Mouse (Mus musculus) heart, embryonic 16.5 days (tissue): ENCODE measurements around the gene Uxs1. TPM values are rescaled to one million over a fixed set of nuclear protein-coding genes. Genes with fewer than 3 reads are reported as not detected.

ENCODE experiments used
- ATAC-seq: fragments of 200-750 bp; cut with Nextera tagmentation; replicated peaks from 2 replicates; pipeline ENCODE4 v1.8.0; 2017; ENCODE audit warnings: moderate number of reproducible peaks; ENCODE audit not compliant: insufficient read depth, low FRiP score; ENCODE audit errors: extremely low read depth
- H3K27ac ChIP-seq: fragments of 300-500 bp; sonication (generic); 2 replicates; pipeline ENCODE4 v1.5.1; 2014; ENCODE audit warnings: mild to moderate bottlenecking, low read length, control low read depth, moderate library complexity
- H3K27me3 ChIP-seq: fragments of 300-500 bp; sonication (generic); 2 replicates; pipeline ENCODE4 v1.6.1; 2014; ENCODE audit warnings: low read length, mixed read lengths; ENCODE audit not compliant: control insufficient read depth, insufficient read depth
- H3K36me3 ChIP-seq: fragments of 300-500 bp; sonication (generic); 2 replicates; pipeline ENCODE4 v1.6.1; 2014; ENCODE audit not compliant: control insufficient read depth, insufficient read depth
- H3K4me1 ChIP-seq: fragments of 300-500 bp; sonication (generic); 2 replicates; pipeline ENCODE4 v1.6.1; 2014; ENCODE audit warnings: low read length, mixed read lengths; ENCODE audit not compliant: control insufficient read depth, insufficient read depth
- H3K4me2 ChIP-seq: fragments of 300-500 bp; sonication (generic); 2 replicates; pipeline ENCODE4 v1.6.1; 2014; ENCODE audit warnings: low read depth, mild to moderate bottlenecking, control low read depth, low read length
- H3K4me3 ChIP-seq: fragments of 300-500 bp; sonication (generic); 2 replicates; pipeline ENCODE4 v1.5.1; 2014; ENCODE audit warnings: mild to moderate bottlenecking, control low read depth, low read length
- H3K9ac ChIP-seq: fragments of 300-500 bp; sonication (generic); 2 replicates; pipeline ENCODE4 v1.6.1; 2014; ENCODE audit warnings: low read length, control low read depth
- H3K9me3 ChIP-seq: fragments of 300-500 bp; sonication (generic); replicated peaks from 2 replicates; pipeline ENCODE4 v1.6.1; 2016; ENCODE audit warnings: low read length; ENCODE audit not compliant: control insufficient read depth
- WGBS: fragments of 180-500 bp; shearing (Covaris S2); extraction: QIAGEN DNeasy Blood & Tissue Kit; methylation state at CpG from one replicate; pipeline ENCODE4 v1.1.7; 2014; 5-methylcytosine and 5-hydroxymethylcytosine counted together
- polyA plus RNA-seq: library from polyadenylated mRNA; unstranded; fragments of >200 nt; fragmentation: Nextera tagmentation; extraction: Ambion mirVana; gene quantifications from 2 replicates; pipeline ENCODE4 v1.2.1, GENCODE M21; 2015

Gene Uxs1
- polyA plus RNA-seq, 1 experiment from 2014 or later, result 11.0 TPM

GRCm38 (mm10) chr1:43818356-43818755, 9.2 kb downstream of the Uxs1 start:
- no peak overlapping the region for H3K4me2 ChIP-seq
- WGBS, result 87% methylated on average over 4 of the region's 4 CpGs
- no peaks in the 10 kb centered on the region for H3K9me3 ChIP-seq
- ATAC-seq, result no peak
- H3K27ac ChIP-seq, result no peak overlapping the region
- no peak overlapping the region for H3K9ac ChIP-seq
- H3K4me1 ChIP-seq, result 0 out of 2 replicates have a peak, but pooled peaks cover 2% of the 10 kb centered on the region
- H3K27me3 ChIP-seq, result no peaks in the 10 kb centered on the region
- no peaks in the 10 kb centered on the region for H3K36me3 ChIP-seq
- no peak overlapping the region for H3K4me3 ChIP-seq

- Histone ChIP-seq H3K9me3 (no peaks in the 10 kb centered on the region), H3K4me3 (no peak overlapping the region), H3K36me3 (no peaks in the 10 kb centered on the region), H3K4me2 (no peak overlapping the region), H3K9ac (no peak overlapping the region), H3K4me1 (no peaks in the 10 kb centered on the region), H3K27me3 (no peaks in the 10 kb centered on the region), H3K27ac (no peak overlapping the region)
- WGBS, result 100% methylated on average over 1 of the region's 1 CpGs
- no peak for ATAC-seq
Measured at GRCm38 (mm10) chr1:43811764-43812163, 15.8 kb downstream of the Uxs1 start.

GRCm38 (mm10) chr1:43811055-43811454, 16.5 kb downstream of the Uxs1 start:
- Histone ChIP-seq H3K36me3 (no peaks in the 10 kb centered on the region), H3K27ac (no peak overlapping the region), H3K4me3 (no peak overlapping the region), H3K9ac (no peak overlapping the region), H3K4me1 (no peaks in the 10 kb centered on the region), H3K4me2 (no peak overlapping the region), H3K27me3 (no peaks in the 10 kb centered on the region), H3K9me3 (no peaks in the 10 kb centered on the region)
- ATAC-seq, result no peak
- 68% methylated on average over 3 of the region's 3 CpGs for WGBS

- Histone ChIP-seq H3K9me3 (no peaks in the 10 kb centered on the region), H3K36me3 (no peaks in the 10 kb centered on the region), H3K4me1 (no peaks in the 10 kb centered on the region), H3K27me3 (no peaks in the 10 kb centered on the region), H3K9ac (no peak overlapping the region), H3K27ac (no peak overlapping the region), H3K4me2 (no peak overlapping the region), H3K4me3 (no peak overlapping the region)
- WGBS, result 88% methylated on average over 2 of the region's 2 CpGs
- no peak for ATAC-seq
Measured at GRCm38 (mm10) chr1:43809351-43809750, 18.2 kb downstream of the Uxs1 start.

GRCm38 (mm10) chr1:43803906-43804474, 23.6 kb downstream of the Uxs1 start:
- no peaks in the 10 kb centered on the region for H3K4me1 ChIP-seq
- no peak for ATAC-seq
- no peak overlapping the region for H3K4me3 ChIP-seq
- WGBS, result 85% methylated on average over 1 of the region's 1 CpGs
- H3K9ac ChIP-seq, result no peak overlapping the region
- no peak overlapping the region for H3K27ac ChIP-seq
- no peaks in the 10 kb centered on the region for H3K27me3 ChIP-seq
- no peaks in the 10 kb centered on the region for H3K9me3 ChIP-seq
- no peak overlapping the region for H3K4me2 ChIP-seq
- H3K36me3 ChIP-seq, result peaks cover 10% of the 10 kb centered on the region

GRCm38 (mm10) chr1:43798048-43798447, 29.6 kb downstream of the Uxs1 start:
- no peaks in the 10 kb centered on the region for H3K27me3 ChIP-seq
- H3K4me1 ChIP-seq, result no peaks in the 10 kb centered on the region
- H3K4me2 ChIP-seq, result no peak overlapping the region
- H3K36me3 ChIP-seq, result peaks cover 10% of the 10 kb centered on the region
- 79% methylated on average over 3 of the region's 3 CpGs for WGBS
- H3K9ac ChIP-seq, result no peak overlapping the region
- no peak overlapping the region for H3K4me3 ChIP-seq
- H3K27ac ChIP-seq, result no peak overlapping the region
- no peaks in the 10 kb centered on the region for H3K9me3 ChIP-seq
- no peak for ATAC-seq

- ATAC-seq, result no peak
- H3K4me1 ChIP-seq, result no peaks in the 10 kb centered on the region
- no peak overlapping the region for H3K4me2 ChIP-seq
- no peaks in the 10 kb centered on the region for H3K9me3 ChIP-seq
- no peak overlapping the region for H3K27ac ChIP-seq
- no peak overlapping the region for H3K9ac ChIP-seq
- H3K4me3 ChIP-seq, result no peak overlapping the region
- 81% methylated on average over 2 of the region's 2 CpGs for WGBS
- H3K36me3 ChIP-seq, result no peaks in the 10 kb centered on the region; the same call in 1 of the 2 replicates
- no peaks in the 10 kb centered on the region for H3K27me3 ChIP-seq
Measured at GRCm38 (mm10) chr1:43789765-43790164, 37.8 kb downstream of the Uxs1 start.

GRCm38 (mm10) chr1:43786711-43787110, 40.9 kb downstream of the Uxs1 start:
- no peak for ATAC-seq
- Histone ChIP-seq H3K9me3 (no peaks in the 10 kb centered on the region), H3K9ac (no peak overlapping the region), H3K4me3 (no peak overlapping the region), H3K27ac (no peak overlapping the region), H3K36me3 (no peaks in the 10 kb centered on the region; the same call in 1 of the 2 replicates), H3K4me1 (peaks cover 4% of the 10 kb centered on the region), H3K4me2 (no peak overlapping the region), H3K27me3 (no peaks in the 10 kb centered on the region)
- 89% methylated on average over 5 of the region's 5 CpGs for WGBS

- Histone ChIP-seq H3K27me3 (no peaks in the 10 kb centered on the region), H3K4me3 (no peak overlapping the region), H3K9ac (no peak overlapping the region), H3K4me2 (no peak overlapping the region), H3K36me3 (no peaks in the 10 kb centered on the region; the same call in 1 of the 2 replicates), H3K4me1 (peaks cover 15% of the 10 kb centered on the region), H3K27ac (no peak overlapping the region), H3K9me3 (no peaks in the 10 kb centered on the region)
- no peak for ATAC-seq
- 77% methylated on average over 5 of the region's 5 CpGs for WGBS
Measured at GRCm38 (mm10) chr1:43785316-43785715, 42.3 kb downstream of the Uxs1 start.
